Mouse (Mus musculus): ENCODE results near the gene Glis3.

Gene Glis3

GRCm38 (mm10) chr19:28531750-28532149 lies 148.1 kb downstream of the Glis3 start:
- no peak for DNase-seq

- DNase-seq: no peak
These were observed 149.0 kb downstream of the Glis3 start for GRCm38 (mm10) chr19:28530846-28531245.

- DNase-seq: no peak
These were observed 150.9 kb downstream of the Glis3 start for GRCm38 (mm10) chr19:28529006-28529405.

- DNase-seq: peak in 1 of 2 experiments; percentile 27
These were observed 152.4 kb downstream of the Glis3 start for GRCm38 (mm10) chr19:28527446-28527845.

- no peak for DNase-seq
These were observed 154.5 kb downstream of the Glis3 start for GRCm38 (mm10) chr19:28525331-28525730.

GRCm38 (mm10) chr19:28522289-28522688 lies 157.6 kb downstream of the Glis3 start:
- DNase-seq: no peak

- peak; percentile 50 to 72 for DNase-seq
These were observed 159.1 kb downstream of the Glis3 start for GRCm38 (mm10) chr19:28520761-28521181.

GRCm38 (mm10) chr19:28520128-28520745 lies 159.6 kb downstream of the Glis3 start:
- DNase-seq: peak in 1 of 2 experiments; percentile 29

GRCm38 (mm10) chr19:28519296-28519695 lies 160.6 kb downstream of the Glis3 start:
- peak; percentile 61 to 72 for DNase-seq

GRCm38 (mm10) chr19:28518846-28519245 lies 161.0 kb downstream of the Glis3 start:
- DNase-seq: no peak

- no peak for DNase-seq
These were observed 161.6 kb downstream of the Glis3 start for GRCm38 (mm10) chr19:28518266-28518665.

GRCm38 (mm10) chr19:28517464-28518080 lies 162.3 kb downstream of the Glis3 start:
- peak in 1 of 2 experiments; percentile 39 for DNase-seq

- DNase-seq: no peak
These were observed 163.4 kb downstream of the Glis3 start for GRCm38 (mm10) chr19:28516487-28516886.

- DNase-seq: no peak
These were observed 167.4 kb downstream of the Glis3 start for GRCm38 (mm10) chr19:28512475-28512874.

- no peak for DNase-seq
These were observed 168.0 kb downstream of the Glis3 start for GRCm38 (mm10) chr19:28511910-28512309.

GRCm38 (mm10) chr19:28505376-28505775 lies 174.5 kb downstream of the Glis3 start:
- DNase-seq: no peak

GRCm38 (mm10) chr19:28503011-28503410 lies 176.9 kb downstream of the Glis3 start:
- peak in 1 of 2 experiments; percentile 33 for DNase-seq

- DNase-seq: peak; percentile 52 to 53
These were observed 178.9 kb downstream of the Glis3 start for GRCm38 (mm10) chr19:28500975-28501374.

- no peak for DNase-seq
These were observed 179.4 kb downstream of the Glis3 start for GRCm38 (mm10) chr19:28500505-28500904.

GRCm38 (mm10) chr19:28499786-28500185 lies 180.1 kb downstream of the Glis3 start:
- peak; percentile 52 to 58 for DNase-seq

GRCm38 (mm10) chr19:28495926-28496325 lies 184.0 kb downstream of the Glis3 start:
- no peak for DNase-seq

GRCm38 (mm10) chr19:28493605-28494260 lies 186.1 kb downstream of the Glis3 start:
- peak in 1 of 2 experiments; percentile 28 for DNase-seq

- DNase-seq: no peak
These were observed 201.8 kb downstream of the Glis3 start for GRCm38 (mm10) chr19:28478055-28478454.

- DNase-seq: no peak
These were observed 202.5 kb downstream of the Glis3 start for GRCm38 (mm10) chr19:28477326-28477863.
